Mouse (Mus musculus) limb, embryonic 14.5 days (tissue): ENCODE measurements at regions not wholly inside any gene's neighbourhood (a gene's known extent, or its start where the extent isn't known, plus 50 kb on each side); places are given as distances from the start of the nearest gene placed in this dataset.

ENCODE experiments used
- ATAC-seq: fragments of 200-750 bp; cut with Nextera tagmentation; 2 replicates; pipeline ENCODE4 v1.8.0; 2017; ENCODE audit warnings: low read depth, moderate number of reproducible peaks, moderate TSS enrichment; ENCODE audit not compliant: low FRiP score
- DNase-seq: peaks from one replicate; pipeline ENCODE4 v3.0.0-alpha.2; 2015; ENCODE audit warnings: low spot score
- H3K27ac ChIP-seq: fragments of 300-500 bp; sonication (generic); replicated peaks from 2 replicates; pipeline ENCODE4 v1.5.1; 2014; ENCODE audit warnings: low read depth, mild to moderate bottlenecking, low read length, moderate library complexity, mixed read lengths
- H3K27me3 ChIP-seq: fragments of 300-500 bp; sonication (generic); 2 replicates; pipeline ENCODE4 v1.6.1; 2014; ENCODE audit warnings: low read length, mixed read lengths; ENCODE audit not compliant: control insufficient read depth, insufficient read depth
- H3K36me3 ChIP-seq: fragments of 300-500 bp; sonication (generic); 2 replicates; pipeline ENCODE4 v1.6.1; 2014; ENCODE audit warnings: mild to moderate bottlenecking, low read length, moderate library complexity, mixed read lengths; ENCODE audit not compliant: control insufficient read depth, insufficient read depth
- H3K4me1 ChIP-seq: fragments of 300-500 bp; sonication (generic); 2 replicates; pipeline ENCODE4 v1.6.1; 2014; ENCODE audit warnings: antibody characterized with exemption, low read length, mixed read lengths; ENCODE audit not compliant: control insufficient read depth, insufficient read depth
- H3K4me2 ChIP-seq: fragments of 300-500 bp; sonication (generic); replicated peaks from 2 replicates; pipeline ENCODE4 v1.6.1; 2014; ENCODE audit warnings: low read depth, mild to moderate bottlenecking, low read length, moderate library complexity; ENCODE audit not compliant: severe bottlenecking
- H3K4me3 ChIP-seq: fragments of 300-500 bp; sonication (generic); replicated peaks from 2 replicates; pipeline ENCODE4 v1.5.1; 2014; ENCODE audit warnings: low read length
- H3K9ac ChIP-seq: fragments of 300-500 bp; sonication (generic); 2 replicates; pipeline ENCODE4 v1.6.1; 2014; ENCODE audit warnings: mild to moderate bottlenecking, low read depth, low read length, moderate library complexity; ENCODE audit not compliant: severe bottlenecking
- H3K9me3 ChIP-seq: fragments of 300-500 bp; sonication (generic); 2 replicates; pipeline ENCODE4 v1.6.1; 2016; ENCODE audit warnings: low read length; ENCODE audit not compliant: control insufficient read depth
- POLR2A ChIP-seq: fragments of 200-500 bp; IDR thresholded peaks from 2 replicates; pipeline ENCODE4 v1.8.0; 2012; ENCODE audit warnings: inconsistent platforms, mild to moderate bottlenecking, moderate library complexity, borderline replicate concordance; ENCODE audit not compliant: insufficient read depth, insufficient read length; ENCODE audit errors: extremely low read depth
- WGBS: fragments of 180-500 bp; shearing (Covaris S2); extraction: QIAGEN DNeasy Blood & Tissue Kit; methylation state at CpG from one replicate; pipeline ENCODE4 v1.1.7; 2014; 5-methylcytosine and 5-hydroxymethylcytosine counted together

DNA sequence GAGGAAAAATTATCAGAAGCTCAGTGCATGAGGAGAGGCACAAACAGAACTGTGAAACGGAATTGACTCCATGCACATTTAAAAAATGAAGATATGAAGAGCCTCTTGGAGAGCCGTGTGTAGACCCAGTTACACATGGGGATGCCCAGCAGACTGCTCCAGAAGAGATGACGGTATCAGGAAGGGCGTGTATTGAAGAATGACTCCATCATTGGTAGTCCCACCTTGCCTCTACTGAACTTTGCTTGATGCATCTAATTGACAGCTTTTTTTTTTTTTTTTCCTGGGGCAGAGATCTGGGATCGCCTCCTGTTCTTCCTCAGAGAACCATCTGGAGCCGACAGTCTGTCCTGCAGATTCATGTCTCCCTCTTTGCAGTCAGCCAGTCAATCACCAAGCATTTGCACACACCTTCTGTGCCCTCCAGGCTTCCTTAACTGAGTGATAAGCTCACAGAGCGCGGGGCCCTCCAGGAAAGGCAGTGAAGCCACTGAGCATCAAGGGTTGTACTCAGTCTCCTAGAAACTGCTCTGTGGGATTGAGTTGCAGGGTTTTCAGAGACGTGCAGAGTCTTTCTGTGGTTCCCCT lies 57.6 kb upstream of the D1Pas1 start:
- Histone ChIP-seq H3K27ac (no peak overlapping the region), H3K4me3 (no peak overlapping the region), H3K27me3 (no peaks in the 10 kb centered on the region), H3K9me3 (no peaks in the 10 kb centered on the region), H3K4me2 (no peak overlapping the region), H3K9ac (no peak overlapping the region), H3K4me1 (no peaks in the 10 kb centered on the region), H3K36me3 (no peaks in the 10 kb centered on the region)
- TF ChIP-seq POLR2A: no peak
- ATAC-seq: no peak
- WGBS: 66% methylated on average over 9 of the region's 9 CpGs
- DNase-seq: no peak

DNA sequence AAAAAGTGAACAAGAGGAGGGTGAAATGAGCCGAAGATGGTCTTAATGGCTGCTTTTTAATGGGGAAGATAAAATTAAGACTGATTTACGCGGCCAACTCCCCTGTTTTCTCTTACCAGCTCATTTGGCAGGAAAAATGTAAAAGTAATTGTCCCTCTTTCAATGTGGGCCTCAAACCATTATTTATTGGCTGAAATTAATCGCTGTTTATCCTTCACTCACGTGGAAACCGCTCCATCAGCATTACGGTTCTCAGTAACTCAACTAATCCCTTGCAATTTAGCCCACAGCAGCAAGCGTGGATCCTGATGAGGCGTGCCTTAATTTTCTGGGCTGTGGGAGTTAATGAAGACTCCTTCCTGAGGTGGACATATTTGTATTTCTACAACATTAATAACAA lies 58.1 kb upstream of the D1Pas1 start:
- no peak overlapping the region for H3K4me3 ChIP-seq
- H3K27me3 ChIP-seq: no peaks in the 10 kb centered on the region
- WGBS: 60% methylated on average over 9 of the region's 9 CpGs
- H3K9ac ChIP-seq: no peak overlapping the region
- no peak overlapping the region for H3K4me2 ChIP-seq
- H3K4me1 ChIP-seq: no peaks in the 10 kb centered on the region
- H3K27ac ChIP-seq: no peak overlapping the region
- TF ChIP-seq POLR2A: no peak
- no peaks in the 10 kb centered on the region for H3K36me3 ChIP-seq
- DNase-seq (no peak), ATAC-seq (no peak)
- H3K9me3 ChIP-seq: no peaks in the 10 kb centered on the region

DNA sequence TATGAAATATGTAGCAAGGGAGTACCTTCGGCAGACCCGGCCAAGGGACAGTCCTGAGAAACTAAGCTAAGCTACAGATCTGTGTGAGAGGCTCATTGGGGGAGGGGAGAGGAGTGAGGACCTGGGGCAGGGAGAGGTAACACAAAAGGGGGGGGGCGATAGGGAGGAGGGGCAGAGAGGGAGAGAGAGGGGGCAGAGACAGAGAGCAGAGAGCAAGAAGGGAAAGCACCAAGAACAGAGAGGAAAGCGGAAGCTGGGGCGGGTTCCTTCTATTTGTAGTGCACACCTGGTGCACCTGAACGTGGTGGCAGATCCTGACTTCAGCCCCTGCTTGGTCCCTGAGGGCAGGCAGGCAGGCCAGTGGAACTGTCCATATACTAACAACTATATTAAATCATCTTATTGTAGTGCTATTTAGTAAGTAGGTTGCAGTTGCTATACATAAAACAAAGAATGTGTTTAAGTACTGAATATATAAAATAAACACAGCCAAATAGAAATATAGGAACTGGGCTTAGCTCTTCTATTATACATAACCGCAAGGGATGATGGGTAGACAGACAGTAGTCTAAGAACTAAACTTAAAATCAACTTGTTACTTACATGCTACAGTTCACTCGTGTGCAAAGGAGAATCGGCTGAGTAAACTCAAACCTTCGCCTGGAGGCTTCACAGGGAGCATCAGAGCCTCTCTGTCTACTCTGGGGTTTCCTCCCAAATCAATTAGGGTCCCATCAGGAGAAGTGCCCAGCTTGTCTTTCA lies 59.6 kb upstream of the D1Pas1 start:
- H3K4me2 ChIP-seq: no peak overlapping the region
- 81% methylated on average over 10 of the region's 10 CpGs for WGBS
- no peak overlapping the region for H3K9ac ChIP-seq

DNA sequence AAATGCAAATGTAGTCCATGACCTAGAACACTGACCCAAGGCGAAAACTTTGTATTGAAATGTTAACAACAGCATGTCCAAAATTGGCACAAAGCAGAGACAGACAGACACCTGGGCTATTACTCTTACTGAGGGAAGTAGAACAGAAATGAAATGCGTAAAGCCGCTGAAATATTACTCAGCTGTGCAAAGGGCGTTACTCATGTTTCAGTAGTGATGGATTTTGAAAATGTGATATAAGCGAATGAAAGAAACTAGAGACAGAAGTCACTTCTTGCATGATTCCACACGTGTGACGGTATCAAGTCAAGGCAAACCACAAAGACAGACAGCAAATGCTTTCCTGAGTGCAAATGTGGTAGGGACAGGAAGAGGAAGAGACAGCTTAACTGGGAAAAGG lies 61.3 kb upstream of the D1Pas1 start:
- Histone ChIP-seq H3K4me2 (no peak overlapping the region), H3K4me3 (no peak overlapping the region), H3K9ac (no peak overlapping the region), H3K36me3 (no peaks in the 10 kb centered on the region), H3K27ac (no peak overlapping the region), H3K4me1 (peaks cover 4% of the 10 kb centered on the region; the same call in 1 of the 2 replicates), H3K9me3 (no peaks in the 10 kb centered on the region), H3K27me3 (no peaks in the 10 kb centered on the region)
- WGBS: 90% methylated on average over 7 of the region's 7 CpGs
- TF ChIP-seq POLR2A: no peak
- DNase-seq (no peak), ATAC-seq (no peak)

More for the DNA sequence above, 59.6 kb upstream of the D1Pas1 start:
- no peaks in the 10 kb centered on the region for H3K36me3 ChIP-seq
- DNase-seq (no peak), ATAC-seq (no peak)
- no peak overlapping the region for H3K4me3 ChIP-seq
- H3K9me3 ChIP-seq: no peaks in the 10 kb centered on the region
- H3K27me3 ChIP-seq: no peaks in the 10 kb centered on the region
- no peak for TF ChIP-seq POLR2A
- no peak overlapping the region for H3K27ac ChIP-seq
- no peaks in the 10 kb centered on the region for H3K4me1 ChIP-seq

DNA sequence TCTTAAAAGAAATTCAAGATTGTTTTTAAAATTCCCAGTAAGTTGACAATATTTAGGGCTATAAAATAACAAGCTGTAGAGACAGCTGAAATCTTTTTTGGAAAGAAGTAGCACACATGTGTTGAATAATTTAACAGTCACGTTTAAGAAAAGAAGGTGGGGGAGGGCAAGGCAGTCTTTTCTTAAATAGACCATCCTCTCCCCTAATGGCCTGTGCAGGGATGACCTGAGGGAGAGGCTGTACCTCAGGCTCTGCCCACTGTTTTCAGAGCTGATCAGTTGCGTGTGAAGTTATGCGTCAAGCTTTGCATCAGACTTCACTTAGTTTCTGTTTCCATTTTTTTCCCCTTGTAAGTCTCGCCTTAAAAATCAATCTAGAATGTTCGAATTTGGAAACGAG lies 65.7 kb upstream of the D1Pas1 start:
- Histone ChIP-seq H3K4me3 (no peak overlapping the region), H3K9ac (no peak overlapping the region), H3K9me3 (no peaks in the 10 kb centered on the region), H3K36me3 (no peaks in the 10 kb centered on the region), H3K4me2 (no peak overlapping the region), H3K27ac (no peak overlapping the region), H3K27me3 (no peaks in the 10 kb centered on the region), H3K4me1 (peaks cover 4% of the 10 kb centered on the region; the same call in 1 of the 2 replicates)
- TF ChIP-seq POLR2A: no peak
- 49% methylated on average over 6 of the region's 6 CpGs for WGBS
- ATAC-seq: peak; percentile 53
- DNase-seq: no peak

DNA sequence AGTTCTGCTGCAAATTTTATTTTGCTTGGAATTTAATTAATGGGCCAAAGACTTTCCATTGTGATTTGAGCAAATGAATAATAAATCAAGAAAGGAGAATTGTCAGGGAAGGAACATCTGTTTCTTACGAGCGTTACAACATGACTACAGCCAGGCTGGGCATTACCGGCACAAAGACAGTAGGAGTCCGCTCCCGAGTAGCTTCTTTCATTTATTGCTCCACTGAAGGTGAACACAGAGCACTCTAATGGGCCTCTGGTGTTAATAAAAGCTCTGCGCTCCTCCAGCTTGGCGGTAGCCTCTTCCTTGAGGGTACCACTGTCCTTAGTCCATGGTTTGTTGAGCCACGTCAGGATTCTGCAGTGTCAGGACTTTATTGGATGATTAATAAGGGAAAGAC lies 69.0 kb upstream of the D1Pas1 start:
- ATAC-seq: no peak
- Histone ChIP-seq H3K4me3 (no peak overlapping the region), H3K9ac (no peak overlapping the region), H3K36me3 (no peaks in the 10 kb centered on the region), H3K27ac (no peak overlapping the region), H3K4me2 (no peak overlapping the region), H3K9me3 (no peaks in the 10 kb centered on the region), H3K4me1 (peaks cover 4% of the 10 kb centered on the region; the same call in 1 of the 2 replicates), H3K27me3 (no peaks in the 10 kb centered on the region)
- no peak for DNase-seq
- 27% methylated on average over 8 of the region's 8 CpGs for WGBS
- TF ChIP-seq POLR2A: no peak
